Mouse (Mus musculus) forebrain, embryonic 15.5 days (tissue): ENCODE data around the gene Gm11937. TPM values are rescaled to one million over a fixed set of nuclear protein-coding genes. Genes with fewer than 3 reads are reported as not detected.
"Not testable (repeated sequence)": the region's sequence is repeated elsewhere in the genome, so short reads cannot be mapped to it uniquely, and the experiment has no call there.

Source experiments
- ATAC-seq: fragments of 200-750 bp; cut with Nextera tagmentation; replicated peaks from 2 replicates; pipeline ENCODE4 v1.8.0; 2017; ENCODE audit warnings: mild to moderate bottlenecking, moderate TSS enrichment, moderate library complexity
- H3K27ac ChIP-seq: fragments of 300-500 bp; sonication (generic); replicated peaks from 2 replicates; pipeline ENCODE4 v1.5.1; 2015; ENCODE audit warnings: mild to moderate bottlenecking, inconsistent platforms
- H3K27me3 ChIP-seq: fragments of 300-500 bp; sonication (generic); 2 replicates; pipeline ENCODE4 v1.6.1; 2015; ENCODE audit warnings: inconsistent platforms
- H3K36me3 ChIP-seq: fragments of 300-500 bp; sonication (generic); 2 replicates; pipeline ENCODE4 v1.6.1; 2015; ENCODE audit warnings: mild to moderate bottlenecking, inconsistent platforms
- H3K4me1 ChIP-seq: fragments of 300-500 bp; sonication (generic); 2 replicates; pipeline ENCODE4 v1.6.1; 2015; ENCODE audit warnings: inconsistent platforms
- H3K4me2 ChIP-seq: fragments of 300-500 bp; sonication (generic); replicated peaks from 2 replicates; pipeline ENCODE4 v1.6.1; 2015; ENCODE audit warnings: mild to moderate bottlenecking, inconsistent platforms
- H3K4me3 ChIP-seq: fragments of 300-500 bp; sonication (generic); 2 replicates; pipeline ENCODE4 v1.5.1; 2015; ENCODE audit warnings: mild to moderate bottlenecking, inconsistent platforms
- H3K9ac ChIP-seq: fragments of 300-500 bp; sonication (generic); replicated peaks from 2 replicates; pipeline ENCODE4 v1.6.1; 2015; ENCODE audit warnings: mild to moderate bottlenecking, inconsistent platforms
- H3K9me3 ChIP-seq: fragments of 300-500 bp; sonication (generic); 2 replicates; pipeline ENCODE4 v1.6.1; 2016; ENCODE audit warnings: inconsistent platforms
- WGBS: fragments of 180-500 bp; shearing (Covaris S2); methylation state at CpG from one replicate; pipeline ENCODE4 v1.1.7; 2015; ENCODE audit warnings: mixed read lengths; 5-methylcytosine and 5-hydroxymethylcytosine counted together
- polyA plus RNA-seq: library from polyadenylated mRNA; unstranded; fragments of >200 nt; fragmentation: Nextera tagmentation; extraction: Ambion mirVana; gene quantifications from 2 replicates; pipeline ENCODE4 v1.2.1, GENCODE M21; 2015

Gm11937 gene
- polyA plus RNA-seq: not detected in 2 replicates

DNA sequence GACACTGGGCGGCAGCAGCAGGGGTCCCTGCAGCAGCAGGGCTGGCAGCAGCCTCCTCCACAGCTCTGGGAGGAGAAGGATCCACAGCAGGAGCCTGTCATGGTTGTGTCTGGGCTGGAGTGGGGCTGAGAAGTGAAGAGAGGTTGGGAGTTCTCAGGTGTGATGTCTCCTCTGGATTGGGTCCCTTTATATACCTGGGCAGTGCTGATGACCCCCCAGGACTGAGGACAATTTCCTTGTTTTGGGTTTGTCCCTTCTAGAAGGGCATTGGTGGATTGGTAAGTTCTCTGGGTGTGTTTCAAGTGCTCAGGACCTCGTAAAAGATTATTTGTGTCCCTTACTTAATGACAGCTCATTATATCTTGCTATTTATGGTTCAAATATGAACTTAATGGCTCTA lies at the start of gene Gm11937:
TSS of gene Gm11937 (minus strand) at position 101 of the 400 bp plus-strand sequence.
- H3K4me1 ChIP-seq, H3K4me2 ChIP-seq, H3K27ac ChIP-seq, H3K9me3 ChIP-seq, H3K4me3 ChIP-seq, H3K27me3 ChIP-seq, H3K36me3 ChIP-seq, ATAC-seq, H3K9ac ChIP-seq: not testable (repeated sequence)
- WGBS: 86% methylated on average over 2 of the region's 2 CpGs

DNA sequence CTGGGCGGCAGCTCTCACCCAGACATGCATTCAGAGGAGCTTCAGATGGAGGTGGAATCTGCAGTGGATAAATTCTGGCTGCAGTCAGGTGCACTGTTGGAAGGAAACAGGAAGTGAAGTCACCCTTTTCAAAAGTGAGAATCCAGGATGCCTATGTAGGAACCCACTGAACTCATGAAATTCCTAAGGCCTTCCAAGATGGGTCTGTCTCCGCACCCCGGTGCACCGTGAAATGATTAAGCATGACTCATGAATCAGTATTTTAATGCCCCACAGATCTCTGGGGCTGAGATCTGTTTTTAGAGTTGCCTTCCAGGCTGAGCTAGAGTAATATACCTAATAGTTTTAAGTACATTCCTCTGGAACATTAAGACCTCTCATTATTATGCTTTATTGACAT lies 49.3 kb upstream of the Gm11937 start:
- no peak overlapping the region for H3K4me2 ChIP-seq
- no peaks in the 10 kb centered on the region for H3K36me3 ChIP-seq
- WGBS: 92% methylated on average over 4 of the region's 4 CpGs
- H3K27me3 ChIP-seq: no peaks in the 10 kb centered on the region
- H3K4me1 ChIP-seq: no peaks in the 10 kb centered on the region
- no peak overlapping the region for H3K27ac ChIP-seq
- no peak overlapping the region for H3K4me3 ChIP-seq
- no peaks in the 10 kb centered on the region for H3K9me3 ChIP-seq
- H3K9ac ChIP-seq: no peak overlapping the region
- ATAC-seq: no peak

DNA sequence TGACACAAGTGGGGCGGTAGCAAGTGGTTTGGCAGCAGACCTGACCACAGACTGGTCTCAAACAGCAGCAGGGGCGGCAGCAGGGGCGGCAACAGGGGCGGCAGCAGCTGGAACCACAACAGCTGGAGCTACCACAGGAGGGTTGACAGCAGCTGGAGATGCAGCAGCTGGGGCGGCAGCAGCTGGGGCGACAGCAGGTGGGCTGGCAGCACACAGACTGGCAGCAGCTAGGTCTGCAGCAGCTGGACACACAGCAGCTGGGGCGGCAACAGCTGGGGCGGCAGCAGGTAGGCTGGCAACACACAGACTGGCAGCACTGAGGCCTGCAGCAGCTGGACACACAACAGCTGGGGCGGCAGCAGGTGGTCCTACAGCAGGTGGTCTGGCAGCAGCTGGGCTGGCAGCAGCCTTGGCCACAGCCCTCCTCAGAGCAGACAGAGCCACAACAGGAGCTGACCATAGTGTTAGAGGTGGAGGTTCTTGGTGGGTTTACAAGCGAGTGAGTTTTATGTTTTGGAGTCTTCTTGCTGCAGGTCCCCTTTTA lies 48.5 kb upstream of the Gm11937 start, which contains the start of gene Gm11563:
TSS of gene Gm11563 (minus strand) at position 494 of the 544 bp plus-strand sequence.
- 67% methylated on average over 10 of the region's 10 CpGs for WGBS
- not testable (repeated sequence) for H3K9ac ChIP-seq, H3K9me3 ChIP-seq, H3K27ac ChIP-seq, ATAC-seq, H3K4me1 ChIP-seq, H3K4me2 ChIP-seq, H3K27me3 ChIP-seq, H3K4me3 ChIP-seq, H3K36me3 ChIP-seq

DNA sequence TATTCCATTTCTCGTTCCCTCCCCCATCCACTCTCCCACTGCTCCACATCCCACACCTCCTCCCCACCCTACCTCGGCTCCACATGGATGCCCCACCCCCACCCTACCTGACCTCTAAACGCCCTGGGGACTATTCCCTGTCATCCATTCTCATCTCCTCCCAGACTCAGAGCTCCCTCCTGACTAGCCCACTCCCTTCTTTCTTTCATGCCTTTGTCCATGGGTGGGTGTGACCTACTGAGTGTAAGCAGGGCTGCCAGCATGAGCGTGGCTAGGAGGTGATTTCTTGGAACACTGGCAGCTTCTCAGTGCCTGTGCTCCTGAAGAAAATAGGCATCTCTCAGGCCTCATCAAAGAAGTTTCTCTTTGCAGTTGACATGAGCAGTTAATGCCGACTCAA lies 47.1 kb upstream of the Gm11937 start:
- Histone ChIP-seq H3K4me2 (no peak overlapping the region), H3K9ac (no peak overlapping the region), H3K4me3 (no peak overlapping the region), H3K27ac (no peak overlapping the region), H3K9me3 (no peaks in the 10 kb centered on the region), H3K36me3 (no peaks in the 10 kb centered on the region), H3K4me1 (no peaks in the 10 kb centered on the region), H3K27me3 (no peaks in the 10 kb centered on the region)
- 49% methylated on average over 5 of the region's 5 CpGs for WGBS
- ATAC-seq: no peak

DNA sequence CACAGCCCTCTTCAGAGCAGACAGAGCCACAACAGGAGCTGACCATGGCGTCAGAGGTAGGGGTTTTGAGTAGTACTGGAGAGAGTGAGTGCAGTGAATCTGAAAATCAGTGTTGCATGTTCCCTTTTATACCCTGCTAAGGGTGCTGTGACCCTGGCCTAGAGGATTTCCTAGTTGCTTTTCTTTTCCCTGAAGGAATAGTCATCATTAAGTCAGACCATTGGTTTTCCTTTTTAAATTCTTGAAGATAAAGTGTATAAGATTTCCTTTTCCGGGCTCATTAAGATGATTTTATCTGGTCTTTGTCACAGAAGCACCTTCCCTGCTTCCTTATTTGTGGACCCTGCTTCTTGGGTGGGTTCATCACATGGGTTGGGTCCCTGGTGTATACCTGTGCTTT lies 40.1 kb upstream of the Gm11937 start, which contains the start of gene Gm11555:
TSS of gene Gm11555 (minus strand) at position 101 of the 400 bp plus-strand sequence.
- no peak for ATAC-seq
- H3K4me3 ChIP-seq: no peak within 1 kb of the TSS
- no peaks in the 10 kb centered on the region for H3K36me3 ChIP-seq
- H3K4me2 ChIP-seq: no peak within 1 kb of the TSS
- no peaks in the 10 kb centered on the region for H3K9me3 ChIP-seq
- H3K27me3 ChIP-seq: no peaks in the 10 kb centered on the region
- H3K27ac ChIP-seq: no peak within 1 kb of the TSS
- no peaks in the 10 kb centered on the region for H3K4me1 ChIP-seq
- 87% methylated on average over 2 of the region's 2 CpGs for WGBS
- no peak within 1 kb of the TSS for H3K9ac ChIP-seq

DNA sequence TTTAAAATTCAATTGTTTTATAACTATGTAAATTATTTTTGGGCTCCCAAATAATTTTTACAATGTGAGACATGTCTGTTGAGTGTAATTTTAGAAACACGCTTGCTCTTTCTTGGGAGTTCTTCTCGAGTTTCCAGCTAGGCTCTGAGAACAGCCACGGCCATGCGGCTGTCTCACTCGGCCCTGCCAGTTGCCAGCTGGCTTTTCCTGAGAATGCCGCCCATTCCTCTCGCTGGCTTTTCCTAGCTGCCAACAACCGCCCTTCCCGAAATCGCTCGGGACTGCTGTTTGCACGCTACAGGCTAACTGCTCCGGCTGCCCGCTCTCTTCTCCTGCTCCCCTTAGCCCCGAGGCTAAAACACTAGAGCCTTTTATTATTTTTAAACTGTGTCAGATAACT lies 36.5 kb upstream of the Gm11937 start:
- Histone ChIP-seq H3K4me2 (no peak overlapping the region), H3K9ac (no peak overlapping the region), H3K27ac (no peak overlapping the region), H3K27me3 (no peaks in the 10 kb centered on the region), H3K36me3 (no peaks in the 10 kb centered on the region), H3K9me3 (no peaks in the 10 kb centered on the region), H3K4me1 (no peaks in the 10 kb centered on the region), H3K4me3 (no peak overlapping the region)
- WGBS: 84% methylated on average over 15 of the region's 15 CpGs
- ATAC-seq: no peak

DNA sequence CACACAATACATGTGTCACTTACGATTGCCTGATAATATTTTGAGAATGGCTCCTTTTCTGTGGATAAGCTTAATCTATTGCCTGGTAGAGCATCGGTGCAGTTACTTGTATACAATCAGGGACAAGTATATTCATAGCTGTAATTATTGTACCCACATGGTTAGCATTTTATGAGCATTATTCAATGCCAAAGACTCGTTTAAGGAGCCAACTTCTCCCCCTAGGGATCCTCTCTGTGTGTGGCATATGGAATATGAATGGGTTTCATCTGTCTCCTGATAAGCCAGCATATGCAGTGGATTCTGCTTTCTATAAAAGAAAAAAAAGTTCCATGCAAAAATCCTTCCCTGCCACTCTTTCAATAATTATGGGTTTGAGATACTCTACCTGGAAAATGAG lies 34.4 kb upstream of the Gm11937 start:
- Histone ChIP-seq H3K27ac (no peak overlapping the region), H3K9me3 (no peaks in the 10 kb centered on the region), H3K27me3 (no peaks in the 10 kb centered on the region), H3K4me1 (no peaks in the 10 kb centered on the region), H3K4me3 (no peak overlapping the region), H3K36me3 (no peaks in the 10 kb centered on the region), H3K9ac (no peak overlapping the region), H3K4me2 (no peak overlapping the region)
- 44% methylated on average over 3 of the region's 3 CpGs for WGBS
- no peak for ATAC-seq

DNA sequence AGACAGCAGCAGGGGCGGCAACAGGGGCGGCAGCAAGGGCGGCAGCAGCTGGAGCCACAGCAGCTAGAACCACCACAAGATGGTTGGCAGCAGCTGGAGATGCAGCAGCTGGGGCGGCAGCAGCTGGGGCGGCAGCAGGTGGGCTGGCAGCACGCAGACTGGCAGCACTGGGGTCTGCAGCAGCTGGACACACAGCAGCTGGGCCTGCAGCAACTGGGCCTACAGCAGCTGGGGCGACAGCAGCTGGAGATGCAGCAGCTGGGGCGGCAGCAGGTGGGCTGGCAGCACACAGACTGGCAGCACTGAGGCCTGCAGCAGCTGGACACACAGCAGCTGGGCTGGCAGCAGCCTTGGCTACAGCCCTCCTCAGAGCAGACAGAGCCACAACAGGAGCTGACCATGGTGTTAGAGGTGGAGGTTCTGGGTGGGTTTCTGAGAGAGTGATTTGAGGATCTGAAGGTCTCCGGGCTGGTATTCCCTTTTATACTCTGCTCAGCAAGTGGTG lies 33.7 kb upstream of the Gm11937 start, which contains the start of gene Krtap4-7:
TSS of gene Krtap4-7 (minus strand) at position 455 of the 505 bp plus-strand sequence.
- H3K9ac ChIP-seq, H3K4me2 ChIP-seq, ATAC-seq, H3K9me3 ChIP-seq, H3K36me3 ChIP-seq, H3K27ac ChIP-seq, H3K27me3 ChIP-seq, H3K4me3 ChIP-seq, H3K4me1 ChIP-seq: not testable (repeated sequence)
- 85% methylated on average over 9 of the region's 9 CpGs for WGBS

DNA sequence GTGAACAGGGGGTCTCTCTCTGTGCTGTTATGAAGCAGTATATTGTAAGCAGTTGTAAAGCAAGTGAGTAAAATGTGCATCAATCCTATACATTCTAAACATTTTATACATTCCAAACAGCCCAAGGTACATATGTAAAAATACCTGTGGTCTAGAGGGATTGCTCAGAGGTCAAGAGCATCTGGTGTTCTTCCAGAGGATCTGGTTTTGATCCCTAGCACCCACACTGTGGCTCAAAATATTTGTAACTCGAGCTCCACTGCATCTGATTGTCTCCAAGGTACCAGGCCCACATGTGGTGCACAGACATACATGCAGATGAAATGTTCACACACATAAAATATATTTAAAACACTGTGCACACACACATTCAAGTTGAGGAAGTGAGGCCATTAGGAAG lies 30.9 kb upstream of the Gm11937 start:
- no peaks in the 10 kb centered on the region for H3K9me3 ChIP-seq
- H3K9ac ChIP-seq: no peak overlapping the region
- no peaks in the 10 kb centered on the region for H3K36me3 ChIP-seq
- no peak for ATAC-seq
- H3K4me1 ChIP-seq: no peaks in the 10 kb centered on the region
- H3K4me2 ChIP-seq: no peak overlapping the region
- no peaks in the 10 kb centered on the region for H3K27me3 ChIP-seq
- 42% methylated on average over 1 of the region's 1 CpGs for WGBS
- no peak overlapping the region for H3K27ac ChIP-seq
- H3K4me3 ChIP-seq: no peak overlapping the region

DNA sequence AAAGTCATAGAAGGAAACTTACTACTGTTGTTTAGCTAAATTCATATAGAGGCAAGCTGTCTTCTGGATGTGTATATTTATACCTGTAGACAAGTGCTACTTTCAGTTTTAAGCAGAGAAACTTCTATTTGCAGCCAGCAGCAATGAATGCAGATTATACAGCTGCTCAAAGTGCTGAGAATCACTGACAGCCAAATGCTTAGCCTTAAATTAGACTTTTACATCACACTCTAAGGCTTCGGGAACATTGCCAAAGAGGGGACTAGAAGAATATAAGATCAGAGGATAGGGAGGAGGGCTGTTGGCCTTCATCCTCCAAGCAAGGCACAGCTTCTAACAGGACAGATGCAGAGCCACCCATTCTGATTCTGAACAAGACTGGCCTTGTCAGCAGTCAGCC lies 27.1 kb upstream of the Gm11937 start:
- Histone ChIP-seq H3K4me1 (no peaks in the 10 kb centered on the region), H3K4me2 (no peak overlapping the region), H3K27ac (no peak overlapping the region), H3K27me3 (no peaks in the 10 kb centered on the region), H3K36me3 (no peaks in the 10 kb centered on the region), H3K9ac (no peak overlapping the region), H3K4me3 (no peak overlapping the region), H3K9me3 (no peaks in the 10 kb centered on the region)
- 52% methylated on average over 1 of the region's 1 CpGs for WGBS
- no peak for ATAC-seq

DNA sequence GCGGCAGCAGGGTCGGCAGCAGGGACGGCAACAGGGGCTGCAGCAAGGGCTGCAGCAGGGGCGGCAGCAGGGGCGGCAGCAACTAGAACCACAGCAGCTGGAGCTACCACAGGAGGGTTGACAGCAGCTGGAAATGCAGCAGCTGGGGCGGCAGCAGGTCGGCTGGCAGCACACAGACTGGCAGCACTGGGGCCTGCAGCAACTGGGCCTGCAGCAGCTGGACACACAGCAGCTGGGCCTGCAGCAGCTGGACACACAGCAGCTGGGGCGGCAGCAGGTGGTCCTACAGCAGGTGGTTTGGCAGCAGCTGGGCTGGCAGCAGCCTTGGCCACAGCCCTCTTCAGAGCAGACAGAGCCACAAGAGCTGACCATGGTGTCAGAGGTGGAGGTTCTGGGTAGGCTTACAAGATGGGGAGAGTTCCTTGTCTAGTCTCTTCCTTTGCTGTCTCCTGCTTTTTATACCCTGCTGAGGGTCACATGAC lies 24.7 kb upstream of the Gm11937 start, which contains the start of gene Krtap4-2:
TSS of gene Krtap4-2 (minus strand) at position 432 of the 482 bp plus-strand sequence.
- H3K27ac ChIP-seq: no peak within 1 kb of the TSS
- ATAC-seq: no peak
- H3K27me3 ChIP-seq: no peaks in the 10 kb centered on the region
- H3K9me3 ChIP-seq: no peaks in the 10 kb centered on the region
- no peak within 1 kb of the TSS for H3K9ac ChIP-seq
- no peaks in the 10 kb centered on the region for H3K4me1 ChIP-seq
- H3K36me3 ChIP-seq: no peaks in the 10 kb centered on the region
- 36% methylated on average over 8 of the region's 8 CpGs for WGBS
- H3K4me3 ChIP-seq: no peak within 1 kb of the TSS
- no peak within 1 kb of the TSS for H3K4me2 ChIP-seq

DNA sequence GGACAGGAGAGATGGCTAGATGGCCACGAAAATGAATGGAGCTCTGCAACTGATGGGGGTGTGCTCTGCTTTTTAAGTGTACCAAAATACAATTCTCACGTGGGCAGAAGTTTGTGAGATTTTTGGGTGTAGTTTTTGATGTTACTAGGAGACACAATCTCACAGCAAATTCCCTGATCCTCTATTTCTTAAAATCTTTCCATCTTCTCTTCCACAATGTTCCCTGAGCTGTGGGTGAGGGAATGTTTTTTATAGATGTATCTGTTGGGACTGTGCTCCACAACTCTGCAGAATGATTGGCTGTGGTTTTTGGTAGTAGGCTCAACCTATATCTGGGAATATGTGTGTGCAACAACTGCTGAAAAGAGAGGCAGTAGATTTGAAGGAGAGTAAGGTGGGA lies 23.3 kb upstream of the Gm11937 start:
- ATAC-seq: no peak
- Histone ChIP-seq H3K9me3 (no peaks in the 10 kb centered on the region), H3K9ac (no peak overlapping the region), H3K27ac (no peak overlapping the region), H3K4me3 (no peak overlapping the region), H3K36me3 (no peaks in the 10 kb centered on the region), H3K27me3 (no peaks in the 10 kb centered on the region), H3K4me1 (no peaks in the 10 kb centered on the region), H3K4me2 (no peak overlapping the region)
- 73% methylated on average over 2 of the region's 2 CpGs for WGBS

DNA sequence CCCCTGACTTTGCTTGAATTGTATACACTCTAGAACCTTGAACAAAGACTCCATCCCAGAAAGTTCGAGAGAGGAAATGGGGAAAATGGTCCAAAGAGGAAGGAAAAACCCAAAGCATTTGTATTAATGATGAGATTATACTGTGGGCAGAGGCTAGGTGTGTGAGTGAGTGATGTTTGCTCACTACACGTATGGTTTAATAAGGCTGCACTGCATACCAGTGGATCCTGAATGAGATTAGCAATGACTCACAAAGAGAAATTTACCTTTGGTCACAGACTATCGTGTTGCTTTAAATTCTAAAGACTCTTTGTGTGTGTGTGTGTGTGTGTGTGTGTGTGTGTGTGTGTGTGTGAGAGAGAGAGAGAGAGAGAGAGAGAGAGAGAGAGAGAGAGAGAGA lies 20.9 kb upstream of the Gm11937 start:
- Histone ChIP-seq H3K4me1 (no peaks in the 10 kb centered on the region), H3K4me2 (no peak overlapping the region), H3K27me3 (no peaks in the 10 kb centered on the region), H3K9ac (no peak overlapping the region), H3K36me3 (no peaks in the 10 kb centered on the region), H3K9me3 (no peaks in the 10 kb centered on the region), H3K4me3 (no peak overlapping the region), H3K27ac (no peak overlapping the region)
- ATAC-seq: no peak
- 71% methylated on average over 3 of the region's 3 CpGs for WGBS
